Mouse (Mus musculus): ENCODE results near the gene Treml4.

DNA sequence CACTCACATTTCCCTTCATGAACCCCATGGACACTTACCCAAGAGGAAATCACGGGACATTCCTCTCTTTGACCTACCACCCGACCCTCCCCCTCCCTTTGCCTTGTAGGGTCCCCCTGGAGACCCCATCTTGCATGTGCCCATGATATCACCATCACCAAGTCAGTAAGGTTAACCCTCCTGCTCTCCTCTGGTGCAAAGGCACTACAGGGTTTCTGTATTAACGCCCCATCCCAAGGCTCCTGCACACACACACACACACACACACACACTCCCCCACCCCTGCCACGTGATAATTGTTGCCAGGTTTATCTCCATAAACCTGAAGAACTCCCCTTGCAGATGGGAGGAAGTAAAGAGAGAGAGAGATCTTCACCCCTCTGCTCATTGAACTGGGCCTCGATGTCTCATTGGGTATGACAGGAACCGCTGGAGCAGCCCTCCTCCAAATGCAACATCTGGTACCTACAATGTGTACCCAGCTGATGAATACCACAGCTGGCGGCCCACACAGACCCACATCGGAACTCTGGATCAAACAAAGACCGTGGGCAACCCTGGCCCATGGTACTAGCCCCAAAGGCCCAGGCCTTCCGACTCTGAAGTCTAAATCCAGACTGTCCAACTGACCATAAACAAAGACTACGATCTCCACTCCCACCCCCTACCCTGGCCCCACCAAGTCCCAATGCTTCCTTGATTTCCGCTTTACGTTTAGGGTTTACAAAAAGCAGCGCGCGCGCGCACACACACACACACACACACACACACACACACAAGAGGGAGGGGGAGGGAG is 17.0 kb downstream of the Treml4 start:
- no peak for TF ChIP-seq CHD1 (IDR thresholded peaks at IDR 0.05; ENCODE audit: low read depth, low read length)
- TF ChIP-seq CTCF (IDR thresholded peaks at IDR 0.05 in 2 of 3, conservative IDR thresholded peaks at IDR 0.05 in 1 of 3; ENCODE audit: control insufficient read depth in 1 of 3, insufficient read depth in 1 of 3, low read depth in 2 of 3, low read length in 3 of 3, poor library complexity in 1 of 3, severe bottlenecking in 1 of 3), result no peak
- peak; percentile 83 for TF ChIP-seq USF1 (IDR thresholded peaks at IDR 0.05; ENCODE audit: low read depth, low read length)
- no peak for TF ChIP-seq POLR2A (IDR thresholded peaks at IDR 0.05; ENCODE audit: control insufficient read depth in 1 of 2, insufficient read depth in 1 of 2, low read depth in 1 of 2, low read length in 2 of 2, poor library complexity in 1 of 2)
- TF ChIP-seq POLR2AphosphoS5 (IDR thresholded peaks at IDR 0.05; ENCODE audit: borderline replicate concordance, low read depth, low read length), result no peak
- TF ChIP-seq GATA1 (IDR thresholded peaks at IDR 0.05; ENCODE audit: low read depth, low read length), result no peak
- TF ChIP-seq ZC3H11A (IDR thresholded peaks at IDR 0.05; ENCODE audit: low read depth, low read length), result no peak
- TF ChIP-seq POLR2AphosphoS2 (IDR thresholded peaks at IDR 0.05; ENCODE audit: low read length), result no peak
- TF ChIP-seq ETS1 (IDR thresholded peaks at IDR 0.05; ENCODE audit: low read depth, low read length), result no peak
- no peak for TF ChIP-seq ZKSCAN1 (IDR thresholded peaks at IDR 0.05; ENCODE audit: low read depth, low read length)
- no peak for TF ChIP-seq CHD2 (IDR thresholded peaks at IDR 0.05; ENCODE audit: low read length)

All from MEL (cell line).